Mouse (Mus musculus): ENCODE measurements at regions not wholly inside any gene's neighbourhood (a gene's known extent, or its start where the extent isn't known, plus 50 kb on each side); places are given as distances from the start of the nearest gene placed in this dataset.

GRCm38 (mm10) chr8:126827681-126828383, 117.8 kb downstream of the Tomm20 start:
- H3K4me1 ChIP-seq (ENCODE audit: control insufficient read depth, insufficient read depth, low read length): peaks cover 22% of the 10 kb centered on the region
- no peak overlapping the region for H3K4me3 ChIP-seq (replicated peaks; ENCODE audit: control insufficient read depth, low read depth, low read length)
- no peak for TF ChIP-seq CTCF (IDR thresholded peaks at IDR 0.05; ENCODE audit: control insufficient read depth, insufficient read depth, low read length)
- TF ChIP-seq POLR2A (IDR thresholded peaks at IDR 0.05; ENCODE audit: borderline replicate concordance, control insufficient read depth, low read depth, low read length): no peak
- H3K27ac ChIP-seq (ENCODE audit: control insufficient read depth, insufficient read depth, low read depth, low read length, poor library complexity): peak overlapping the region; percentile 81
- 14% methylated on average over 6 of the region's 6 CpGs for WGBS

DNA sequence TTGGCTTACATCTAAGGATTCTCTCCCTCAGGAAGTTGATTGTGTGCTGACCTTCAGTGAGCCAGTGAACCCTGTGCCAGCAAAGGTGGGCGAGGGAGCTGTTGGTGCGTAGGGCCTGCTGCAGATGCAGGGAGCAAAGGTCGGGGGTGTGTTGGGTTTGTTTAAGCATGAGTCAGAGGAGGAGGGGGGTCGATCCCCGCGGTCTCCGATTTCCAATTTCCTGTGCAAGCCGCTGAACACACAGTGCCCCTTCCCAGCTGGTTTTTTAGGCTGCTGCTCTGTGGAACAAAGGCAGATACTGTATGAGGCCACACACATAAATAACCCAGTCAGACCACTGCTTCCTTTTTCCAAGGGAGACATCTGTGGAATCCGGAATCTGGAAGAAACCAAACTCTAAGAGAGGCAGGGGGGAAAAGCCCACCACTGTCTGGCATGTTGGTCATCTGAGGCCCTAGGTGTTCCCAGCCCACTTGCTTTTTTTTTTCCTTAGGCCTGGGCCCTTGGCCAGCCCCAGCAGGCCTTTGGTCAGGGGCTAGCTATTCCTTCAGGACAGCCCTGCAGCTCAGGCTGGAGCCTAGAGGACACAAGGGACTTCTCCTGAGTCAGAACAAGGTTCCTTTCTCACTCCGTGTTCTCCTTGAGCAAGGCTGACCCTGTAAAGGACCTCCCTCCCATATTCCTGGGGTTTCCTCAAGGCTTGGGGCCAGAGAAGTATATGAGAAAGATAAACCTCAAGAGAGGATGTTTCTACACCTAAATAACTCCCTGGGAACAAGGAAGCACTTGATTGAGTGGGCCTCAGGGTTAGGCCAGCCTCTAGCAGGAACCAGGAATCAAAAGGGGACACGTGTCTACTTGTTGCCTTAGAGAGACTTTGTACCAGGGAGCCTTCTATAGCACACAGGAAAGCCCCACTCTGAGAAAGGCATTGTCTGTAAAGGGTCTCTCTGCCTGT, 119.0 kb downstream of the Tomm20 start:
- Histone ChIP-seq H3K4me3 (replicated peaks; ENCODE audit: control insufficient read depth, low read depth, low read length) (no peak overlapping the region), H3K27ac (ENCODE audit: control insufficient read depth, insufficient read depth, low read depth, low read length, poor library complexity) (peak overlapping the region; percentile 82), H3K4me1 (ENCODE audit: control insufficient read depth, insufficient read depth, low read length) (peaks cover 16% of the 10 kb centered on the region)
- TF ChIP-seq POLR2A (IDR thresholded peaks at IDR 0.05; ENCODE audit: borderline replicate concordance, control insufficient read depth, low read depth, low read length) (no peak), CTCF (IDR thresholded peaks at IDR 0.05; ENCODE audit: control insufficient read depth, insufficient read depth, low read length) (no peak)
- 21% methylated on average over 11 of the region's 11 CpGs for whole genome bisulfite sequencing

GRCm38 (mm10) chr8:126825877-126826276, 119.8 kb downstream of the Tomm20 start:
- Histone ChIP-seq H3K4me1 (ENCODE audit: control insufficient read depth, insufficient read depth, low read length) (peaks cover 14% of the 10 kb centered on the region), H3K27ac (ENCODE audit: control insufficient read depth, insufficient read depth, low read depth, low read length, poor library complexity) (no peak overlapping the region), H3K4me3 (replicated peaks; ENCODE audit: control insufficient read depth, low read depth, low read length) (no peak overlapping the region)
- 43% methylated on average over 3 of the region's 3 CpGs for WGBS
- TF ChIP-seq POLR2A (IDR thresholded peaks at IDR 0.05; ENCODE audit: borderline replicate concordance, control insufficient read depth, low read depth, low read length) (no peak), CTCF (IDR thresholded peaks at IDR 0.05; ENCODE audit: control insufficient read depth, insufficient read depth, low read length) (no peak)

DNA sequence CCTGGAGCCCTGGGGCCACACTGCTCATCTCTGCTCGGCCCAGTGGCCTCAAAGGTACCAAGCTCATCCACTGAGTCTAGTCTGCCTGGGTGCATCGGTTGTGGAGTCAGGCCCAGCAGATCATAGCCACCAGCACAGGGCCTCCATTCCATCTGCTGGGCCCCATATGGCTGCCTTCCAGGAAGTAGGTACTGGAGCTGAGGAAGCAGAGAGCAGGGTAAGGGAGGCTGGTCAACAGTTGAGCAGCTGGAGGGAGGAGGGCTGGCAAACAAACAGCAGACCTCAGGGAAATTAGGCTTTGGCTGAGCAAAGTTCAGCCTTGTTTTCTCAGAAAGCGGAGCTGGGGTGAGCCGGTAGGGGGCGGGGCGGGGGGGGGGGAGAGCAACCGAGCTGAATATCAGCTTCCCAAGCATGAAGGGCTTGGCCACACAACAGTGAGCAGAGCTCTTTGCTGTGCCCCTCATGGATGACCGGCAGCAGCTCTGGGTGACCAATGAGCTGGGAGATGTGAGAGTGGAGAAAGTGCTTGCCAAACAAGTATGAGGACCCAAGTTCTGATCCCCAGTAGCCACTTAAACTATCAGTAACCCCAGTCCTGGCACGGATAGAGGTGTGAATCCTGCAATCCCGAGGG, 121.0 kb downstream of the Tomm20 start:
- 39% methylated on average over 10 of the region's 10 CpGs for WGBS
- Histone ChIP-seq H3K27ac (ENCODE audit: control insufficient read depth, insufficient read depth, low read depth, low read length, poor library complexity) (peak overlapping the region; percentile 58), H3K4me1 (ENCODE audit: control insufficient read depth, insufficient read depth, low read length) (peaks cover 12% of the 10 kb centered on the region), H3K4me3 (replicated peaks; ENCODE audit: control insufficient read depth, low read depth, low read length) (no peak overlapping the region)
- TF ChIP-seq POLR2A (IDR thresholded peaks at IDR 0.05; ENCODE audit: borderline replicate concordance, control insufficient read depth, low read depth, low read length): no peak
- no peak for TF ChIP-seq CTCF (IDR thresholded peaks at IDR 0.05; ENCODE audit: control insufficient read depth, insufficient read depth, low read length)

DNA sequence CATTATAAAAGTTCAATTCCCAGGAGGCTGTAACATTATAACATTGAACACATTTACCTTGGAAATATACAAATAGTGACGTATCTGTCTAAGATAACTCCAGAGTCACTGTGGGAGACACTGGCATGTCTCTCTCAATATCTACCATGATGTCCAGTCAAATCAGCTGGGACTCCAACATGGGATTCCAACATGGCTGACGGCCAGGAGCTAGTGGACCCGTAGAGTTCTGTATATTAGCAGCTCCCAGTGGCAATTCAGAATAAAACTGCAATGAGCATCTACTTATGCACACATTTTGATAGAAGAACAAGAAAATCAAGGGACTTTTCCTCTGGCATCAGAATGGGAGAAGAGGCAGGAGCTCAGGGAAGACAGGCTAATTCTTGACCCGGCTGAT, 123.4 kb downstream of the Tomm20 start:
- no peak overlapping the region for H3K27ac ChIP-seq (ENCODE audit: control insufficient read depth, insufficient read depth, low read depth, low read length, poor library complexity)
- H3K4me3 ChIP-seq (replicated peaks; ENCODE audit: control insufficient read depth, low read depth, low read length): no peak overlapping the region
- WGBS: 86% methylated on average over 4 of the region's 4 CpGs
- TF ChIP-seq POLR2A (IDR thresholded peaks at IDR 0.05; ENCODE audit: borderline replicate concordance, control insufficient read depth, low read depth, low read length) (no peak), CTCF (IDR thresholded peaks at IDR 0.05; ENCODE audit: control insufficient read depth, insufficient read depth, low read length) (no peak)
- peaks cover 11% of the 10 kb centered on the region for H3K4me1 ChIP-seq (ENCODE audit: control insufficient read depth, insufficient read depth, low read length)

- 87% methylated on average over 8 of the region's 8 CpGs for WGBS
- Histone ChIP-seq H3K4me1 (ENCODE audit: control insufficient read depth, insufficient read depth, low read length) (peaks cover 7% of the 10 kb centered on the region), H3K4me3 (replicated peaks; ENCODE audit: control insufficient read depth, low read depth, low read length) (no peak overlapping the region), H3K27ac (ENCODE audit: control insufficient read depth, insufficient read depth, low read depth, low read length, poor library complexity) (peak overlapping the region; percentile 35; the same call in 1 of the 2 replicates)
- no peak for TF ChIP-seq CTCF (IDR thresholded peaks at IDR 0.05; ENCODE audit: control insufficient read depth, insufficient read depth, low read length)
- no peak for TF ChIP-seq POLR2A (IDR thresholded peaks at IDR 0.05; ENCODE audit: borderline replicate concordance, control insufficient read depth, low read depth, low read length)
Observed at GRCm38 (mm10) chr8:126821279-126821678, 124.4 kb downstream of the Tomm20 start.

DNA sequence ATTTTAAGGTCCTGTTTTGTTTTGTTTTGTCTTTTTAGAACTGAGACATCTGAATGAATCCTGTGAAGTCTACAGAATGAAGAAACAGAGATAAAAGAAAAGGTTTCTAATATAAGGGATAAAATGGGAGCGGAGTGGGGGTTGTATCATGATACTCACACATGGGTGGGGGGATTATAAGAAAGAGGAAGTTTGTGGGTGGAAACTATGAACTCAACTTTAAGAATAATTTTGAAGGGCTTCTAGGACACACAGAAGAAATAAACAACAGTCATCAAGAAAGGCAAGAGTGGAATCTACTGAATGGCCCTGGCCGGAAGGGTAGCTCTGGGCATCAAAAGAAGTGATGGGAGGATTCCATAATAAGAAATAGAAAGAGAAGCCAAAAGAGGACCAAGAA, 125.1 kb downstream of the Tomm20 start:
- TF ChIP-seq CTCF (IDR thresholded peaks at IDR 0.05; ENCODE audit: control insufficient read depth, insufficient read depth, low read length) (no peak), POLR2A (IDR thresholded peaks at IDR 0.05; ENCODE audit: borderline replicate concordance, control insufficient read depth, low read depth, low read length) (no peak)
- peaks cover 3% of the 10 kb centered on the region for H3K4me1 ChIP-seq (ENCODE audit: control insufficient read depth, insufficient read depth, low read length)
- no peak overlapping the region for H3K4me3 ChIP-seq (replicated peaks; ENCODE audit: control insufficient read depth, low read depth, low read length)
- H3K27ac ChIP-seq (ENCODE audit: control insufficient read depth, insufficient read depth, low read depth, low read length, poor library complexity): peak overlapping the region; percentile 35; the same call in 1 of the 2 replicates
- 81% methylated on average over 2 of the region's 2 CpGs for WGBS

DNA sequence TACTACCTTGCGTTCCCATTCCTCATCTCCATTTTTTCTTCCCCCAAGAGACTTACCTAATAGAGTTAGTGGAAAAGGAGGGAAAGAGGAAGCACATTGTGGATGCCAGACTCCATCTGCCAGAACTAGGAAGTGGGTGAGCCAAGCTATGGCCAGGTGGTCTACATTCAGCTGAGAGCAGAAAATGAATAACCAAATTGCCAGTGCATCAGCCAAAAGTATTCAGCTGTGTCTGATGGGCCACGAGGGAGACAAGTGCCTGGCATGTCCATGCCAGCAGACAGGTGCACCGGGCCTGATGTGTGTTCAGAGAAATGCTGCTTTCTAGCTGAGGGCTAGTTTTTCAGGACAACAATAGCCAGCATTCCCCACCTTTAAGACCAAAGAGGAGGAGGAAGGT, 126.4 kb downstream of the Tomm20 start:
- H3K4me1 ChIP-seq (ENCODE audit: control insufficient read depth, insufficient read depth, low read length): peaks cover 3% of the 10 kb centered on the region
- TF ChIP-seq CTCF (IDR thresholded peaks at IDR 0.05; ENCODE audit: control insufficient read depth, insufficient read depth, low read length) (no peak), POLR2A (IDR thresholded peaks at IDR 0.05; ENCODE audit: borderline replicate concordance, control insufficient read depth, low read depth, low read length) (no peak)
- no peak overlapping the region for H3K4me3 ChIP-seq (replicated peaks; ENCODE audit: control insufficient read depth, low read depth, low read length)
- 51% methylated on average over 3 of the region's 3 CpGs for WGBS
- peak overlapping the region; percentile 21; the same call in 1 of the 2 replicates for H3K27ac ChIP-seq (ENCODE audit: control insufficient read depth, insufficient read depth, low read depth, low read length, poor library complexity)

Data from bone marrow, adult 2 months (tissue).